Mouse (Mus musculus) mesoderm, embryonic 11.5 days (tissue): ENCODE results near the gene Fbxl19.

ENCODE experiments used
- DNase-seq: peaks from one replicate; pipeline ENCODE4 v3.0.0-alpha.2; 2012; ENCODE audit warnings: low read depth, low spot score

The Fbxl19 gene

GRCm38 (mm10) chr7:127744366-127745045, at the start of gene Fbxl19:
TSS of gene Fbxl19 (plus strand) at chr7:127744543.
- peak; percentile 82 for DNase-seq

- no peak for DNase-seq
These were observed 45.4 kb upstream of the Fbxl19 start for GRCm38 (mm10) chr7:127698986-127699385.

GRCm38 (mm10) chr7:127700712-127701331, 43.5 kb upstream of the Fbxl19 start:
- no peak for DNase-seq

GRCm38 (mm10) chr7:127703561-127704178, 40.7 kb upstream of the Fbxl19 start:
- DNase-seq, result no peak

GRCm38 (mm10) chr7:127704598-127704997, 39.7 kb upstream of the Fbxl19 start:
- DNase-seq, result no peak

GRCm38 (mm10) chr7:127705706-127706105, 38.6 kb upstream of the Fbxl19 start:
- no peak for DNase-seq

GRCm38 (mm10) chr7:127707045-127707956, 37.0 kb upstream of the Fbxl19 start:
- no peak for DNase-seq

GRCm38 (mm10) chr7:127707957-127708206, 36.5 kb upstream of the Fbxl19 start:
- no peak for DNase-seq

- DNase-seq, result peak; percentile 95
These were observed 35.9 kb upstream of the Fbxl19 start, which contains the start of gene Bcl7c for GRCm38 (mm10) chr7:127708207-127709078. TSS of gene Bcl7c (minus strand) at chr7:127708933.

- no peak for DNase-seq
These were observed 34.9 kb upstream of the Fbxl19 start for GRCm38 (mm10) chr7:127709261-127709979.

GRCm38 (mm10) chr7:127711031-127711430, 33.3 kb upstream of the Fbxl19 start:
- DNase-seq, result no peak

- no peak for DNase-seq
These were observed 32.9 kb upstream of the Fbxl19 start for GRCm38 (mm10) chr7:127711456-127711855.

GRCm38 (mm10) chr7:127712461-127713385, 31.6 kb upstream of the Fbxl19 start, which contains the start of gene Ctf1:
TSS of gene Ctf1 (plus strand) at chr7:127712736.
- DNase-seq, result peak; percentile 84

- no peak for DNase-seq
These were observed 29.5 kb upstream of the Fbxl19 start for GRCm38 (mm10) chr7:127714816-127715215.

GRCm38 (mm10) chr7:127716992-127717391, 27.4 kb upstream of the Fbxl19 start:
- peak; percentile 68 for DNase-seq

- no peak for DNase-seq
These were observed 26.0 kb upstream of the Fbxl19 start for GRCm38 (mm10) chr7:127718339-127718738.

GRCm38 (mm10) chr7:127719258-127719657, 25.1 kb upstream of the Fbxl19 start:
- DNase-seq, result no peak

- DNase-seq, result no peak
These were observed 18.9 kb upstream of the Fbxl19 start for GRCm38 (mm10) chr7:127725490-127725889.

GRCm38 (mm10) chr7:127725924-127726323, 18.4 kb upstream of the Fbxl19 start:
- DNase-seq, result no peak
